Mouse (Mus musculus) frontal cortex, postnatal 14 days (tissue): Measurements from ENCODE around the gene Dusp7.

Experiments used
- DNase-seq, 2 experiments: peaks; one replicate each; pipeline ENCODE4 v3.0.0; 2022; ENCODE audit warnings: low spot score in 2 of 2

The Dusp7 gene

GRCm38 (mm10) chr9:106386181-106386864 lies 17.9 kb downstream of the Dusp7 start:
- no peak for DNase-seq

DNA sequence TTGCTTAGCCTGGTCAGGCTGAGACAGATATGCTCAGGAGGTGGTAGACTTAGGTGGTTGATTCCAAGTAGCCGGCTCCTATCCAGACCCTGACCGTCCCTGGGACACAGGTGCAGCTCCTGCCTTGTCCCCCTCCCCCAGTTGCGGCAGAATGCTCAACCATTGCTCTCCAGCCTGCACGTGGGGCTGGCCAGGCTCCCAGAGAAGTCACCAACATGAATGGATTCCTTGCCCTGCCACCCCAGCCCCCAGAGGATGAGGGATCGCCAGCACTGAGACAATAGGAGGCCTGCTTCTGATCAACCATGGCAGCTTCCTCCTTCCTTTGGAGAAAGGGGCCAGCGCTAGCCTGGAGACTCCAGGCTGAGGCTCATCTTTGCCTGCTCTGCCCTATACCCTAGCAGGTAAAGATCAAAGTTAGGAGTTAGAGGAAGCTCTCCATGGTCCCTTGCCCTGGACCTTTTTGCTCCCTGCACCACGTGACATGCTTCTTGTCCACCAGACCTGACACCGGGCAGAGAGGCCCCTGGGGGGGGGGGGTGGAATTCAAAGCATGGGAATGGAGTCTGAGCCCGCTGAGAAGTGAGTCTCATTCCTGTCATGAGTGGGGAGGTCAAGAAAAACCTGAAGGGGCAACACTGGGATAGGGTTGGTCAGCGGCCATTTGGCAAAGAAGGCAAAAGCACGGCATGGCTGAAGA lies 24.5 kb downstream of the Dusp7 start:
- no peak for DNase-seq

GRCm38 (mm10) chr9:106393548-106393947 lies 25.1 kb downstream of the Dusp7 start:
- DNase-seq = no peak

GRCm38 (mm10) chr9:106394649-106395602 lies 26.5 kb downstream of the Dusp7 start:
- no peak for DNase-seq

GRCm38 (mm10) chr9:106397733-106398132 lies 29.3 kb downstream of the Dusp7 start:
- DNase-seq = no peak

DNA sequence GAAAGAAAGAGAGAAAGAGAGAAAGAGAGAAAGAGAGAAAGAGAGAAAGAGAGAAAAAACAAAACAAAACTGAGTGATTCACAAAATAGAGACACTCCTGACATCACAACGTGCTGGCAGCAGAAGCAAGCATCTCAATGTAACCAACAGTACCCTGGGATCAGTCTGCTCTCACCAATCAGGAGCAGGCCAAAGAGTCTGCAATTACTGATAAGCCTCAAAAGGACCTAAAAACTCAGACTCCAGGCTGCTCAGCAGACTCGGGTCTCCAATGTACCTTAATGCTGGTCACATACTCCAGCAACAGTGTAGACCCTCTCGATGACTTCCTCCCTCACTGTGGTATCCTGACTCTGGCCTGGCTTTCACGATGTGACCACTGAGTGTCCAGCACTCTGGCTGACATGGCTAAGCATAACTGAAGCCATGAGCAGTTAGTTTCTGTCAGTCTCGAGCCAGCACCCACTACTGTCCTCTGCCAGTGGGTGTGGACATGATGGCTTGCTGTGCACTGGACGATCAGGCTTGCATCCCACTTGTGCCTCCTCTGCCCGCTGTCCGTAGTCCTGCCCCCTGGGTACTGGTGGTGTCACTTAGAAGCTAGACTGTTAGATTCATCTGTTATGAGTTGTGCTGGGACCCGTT lies 30.4 kb downstream of the Dusp7 start:
- DNase-seq = no peak

GRCm38 (mm10) chr9:106399808-106400207 lies 31.4 kb downstream of the Dusp7 start:
- DNase-seq = no peak

DNA sequence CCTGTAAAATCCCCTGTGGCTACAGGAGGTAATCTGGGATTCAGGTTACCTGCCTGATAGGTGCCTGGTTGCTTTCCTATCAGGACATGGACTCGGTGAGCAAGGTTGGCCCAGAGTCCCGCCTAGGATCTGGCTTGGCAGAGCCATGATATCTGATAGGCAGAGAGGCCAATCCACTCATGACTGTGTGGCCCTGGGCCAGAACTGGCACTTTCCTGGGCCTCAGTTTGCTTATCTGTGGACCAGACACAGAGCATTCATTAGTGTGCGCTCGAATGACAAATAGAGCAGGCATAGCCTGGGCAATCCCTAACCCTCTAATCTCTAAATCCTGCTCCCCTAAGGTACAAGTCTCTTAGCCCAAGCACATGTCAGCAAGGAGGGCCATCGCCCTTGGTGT lies 33.7 kb downstream of the Dusp7 start:
- DNase-seq = no peak

- no peak for DNase-seq
Observed at GRCm38 (mm10) chr9:106402607-106403375, 34.4 kb downstream of the Dusp7 start.

DNA sequence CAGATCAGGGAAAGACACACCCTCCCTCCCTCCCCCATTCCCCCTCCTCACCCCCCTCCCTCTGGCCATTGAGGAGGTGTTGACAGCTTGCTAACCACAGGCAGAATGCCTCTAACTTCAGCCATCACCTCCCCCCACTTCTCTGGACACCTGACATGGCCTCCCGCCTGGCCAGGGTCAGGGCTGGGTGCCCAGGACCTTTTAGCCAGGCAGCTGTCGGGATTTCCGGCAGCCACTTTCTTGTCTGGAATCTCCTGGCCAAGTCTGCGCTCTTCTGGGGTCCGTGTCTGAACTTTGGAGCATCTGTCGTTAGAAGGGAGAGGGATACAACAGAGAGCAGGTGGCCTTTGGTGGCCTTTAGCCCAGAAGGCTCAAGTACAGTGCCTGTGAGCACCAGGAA lies 36.8 kb downstream of the Dusp7 start:
- no peak for DNase-seq

GRCm38 (mm10) chr9:106406443-106407078 lies 38.1 kb downstream of the Dusp7 start:
- DNase-seq = no peak

- DNase-seq = no peak
Observed at GRCm38 (mm10) chr9:106409096-106409495, 40.7 kb downstream of the Dusp7 start.

GRCm38 (mm10) chr9:106410086-106410650 lies 41.7 kb downstream of the Dusp7 start:
- DNase-seq = no peak

- DNase-seq = peak in 1 of 2 experiments; percentile 64
Observed at GRCm38 (mm10) chr9:106411091-106411594, 42.7 kb downstream of the Dusp7 start.

DNA sequence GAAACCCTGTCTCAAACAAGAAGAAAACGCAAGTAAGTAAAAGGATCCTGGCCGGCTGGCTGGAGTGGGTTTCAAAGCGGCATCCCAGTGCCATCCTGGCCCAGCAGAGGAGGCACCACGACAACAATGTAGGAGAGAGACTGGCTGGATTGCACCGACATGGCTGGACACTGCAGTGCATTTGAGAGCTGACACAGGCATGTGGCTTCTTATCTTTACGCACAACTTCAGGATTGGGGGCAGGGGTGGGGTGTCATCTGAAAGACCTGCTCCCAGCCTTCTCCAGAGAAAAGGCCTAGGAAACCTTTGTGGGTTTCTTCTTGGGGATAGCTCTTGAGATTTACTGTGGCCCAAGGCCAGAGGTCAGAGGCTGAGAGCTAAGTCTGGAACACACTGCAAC lies 43.3 kb downstream of the Dusp7 start:
- DNase-seq = no peak

DNA sequence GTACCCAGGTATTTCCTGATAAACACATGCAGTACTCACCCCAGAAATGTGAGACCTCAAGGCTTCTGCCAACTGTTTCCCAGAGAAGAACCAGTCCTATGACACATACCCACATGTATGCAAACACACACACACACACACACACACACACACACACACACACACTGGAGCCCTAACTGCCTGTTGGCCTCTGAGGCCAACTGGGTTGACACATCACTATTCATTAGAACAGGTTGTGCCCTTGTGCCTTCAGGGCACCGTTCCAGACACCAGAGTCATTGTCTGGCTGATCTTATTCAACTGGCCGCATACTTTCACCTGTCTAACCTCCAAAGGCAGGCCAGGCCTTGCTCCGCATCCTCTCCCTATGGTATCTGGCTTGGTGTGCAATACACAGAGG lies 43.8 kb downstream of the Dusp7 start:
- no peak for DNase-seq

DNA sequence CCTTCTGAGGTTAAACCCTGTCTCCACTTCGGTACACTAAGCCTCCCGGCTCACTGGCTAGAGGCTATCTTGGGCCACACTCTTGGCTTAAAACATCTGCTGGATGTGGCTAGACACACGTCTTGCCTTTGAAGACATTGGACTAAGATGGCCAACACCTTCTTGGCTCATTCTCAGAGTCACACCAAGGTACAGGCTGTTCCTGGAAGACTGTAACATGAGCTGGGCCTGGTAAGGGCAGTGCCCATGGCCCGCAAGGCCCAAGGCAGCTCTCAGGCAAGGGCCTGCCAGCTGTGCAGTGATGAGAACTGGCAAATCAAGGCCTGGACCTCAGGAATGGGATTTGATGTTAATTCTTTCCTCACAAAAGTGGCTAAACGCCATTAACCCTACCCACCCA lies 45.2 kb downstream of the Dusp7 start:
- DNase-seq = no peak

DNA sequence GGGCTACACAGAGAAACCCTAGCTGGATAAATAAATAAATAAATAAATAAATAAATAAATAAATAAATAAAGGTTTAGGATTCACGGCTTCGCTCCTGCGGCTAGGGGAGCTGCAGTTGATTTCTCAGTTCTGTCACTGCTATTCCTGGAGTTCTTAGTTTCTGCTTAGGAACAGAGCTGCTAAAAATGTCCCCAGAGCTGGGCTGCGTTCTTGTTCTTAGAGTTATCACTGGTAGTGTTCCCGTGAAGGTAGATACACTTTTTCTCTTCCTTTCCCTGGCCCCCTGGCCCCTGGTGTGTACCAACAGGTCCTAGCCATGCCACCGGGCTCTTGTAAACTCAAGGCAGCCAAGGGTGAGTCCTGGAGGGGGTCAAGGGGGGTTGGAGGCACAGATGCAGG lies 48.4 kb downstream of the Dusp7 start:
- no peak for DNase-seq

DNA sequence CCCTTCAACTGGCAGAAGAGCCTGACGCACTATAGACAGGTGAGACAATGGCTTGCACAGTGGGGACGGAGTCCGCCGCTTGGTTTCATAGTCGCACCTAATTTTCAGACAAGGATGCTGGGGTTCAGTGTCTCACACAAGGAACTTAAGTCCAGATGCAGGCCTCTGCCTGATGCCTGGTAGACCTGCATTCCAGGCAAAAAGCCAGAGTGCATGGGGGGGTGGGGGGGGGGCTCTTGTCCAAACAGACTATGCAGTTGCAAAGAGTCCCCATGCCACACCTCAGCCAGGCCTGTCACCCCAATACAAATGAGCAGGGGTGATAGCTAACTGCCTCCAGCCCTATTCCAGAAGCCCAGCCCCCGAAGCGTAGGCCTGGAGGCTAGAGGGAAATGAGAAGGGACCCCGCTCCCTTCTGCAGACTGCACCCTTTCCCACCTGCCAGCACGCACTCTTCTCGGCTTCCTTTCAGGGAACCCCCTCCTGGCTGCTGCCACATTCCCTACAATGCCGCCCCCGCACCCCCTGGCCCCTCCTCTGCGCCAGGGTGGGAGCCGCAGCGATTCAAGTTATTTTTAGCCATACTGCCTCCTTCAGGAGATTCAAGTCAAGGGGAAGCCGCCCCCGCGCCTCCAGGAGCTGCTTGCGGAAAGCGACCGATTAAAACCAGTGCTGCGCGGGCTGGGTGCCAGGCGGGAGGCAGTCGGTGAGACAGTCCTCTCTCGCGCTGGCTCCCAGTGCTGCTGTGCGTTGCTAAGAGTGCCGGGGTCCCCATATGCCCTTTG lies 49.6 kb downstream of the Dusp7 start:
- DNase-seq = peak; percentile 92 to 96
